Mouse (Mus musculus) CD4-positive, CD25-positive, alpha-beta regulatory T cell, adult 9 weeks (primary cell): ENCODE measurements around the gene Otud7b. TPM values are rescaled to one million over a fixed set of nuclear protein-coding genes. Genes with fewer than 3 reads are reported as not detected.

Source experiments
- polyA plus RNA-seq: library from polyadenylated mRNA; unstranded; fragments of 100-300 nt; shearing (Covaris generic); gene quantifications from one replicate; pipeline ENCODE4 v1.2.1, GENCODE M21; 2017

Gene Otud7b
- 21.2 TPM for polyA plus RNA-seq

GRCm38 (mm10) chr3:96104261-96105065, at the start of gene Otud7b:
TSS of gene Otud7b (plus strand) at chr3:96104527.

GRCm38 (mm10) chr3:96058231-96058896, 46.0 kb upstream of the Otud7b start, which contains the start of gene Vps45:
TSS of gene Vps45 (minus strand) at chr3:96058466.

GRCm38 (mm10) chr3:96161869-96162840, 57.8 kb downstream of the Otud7b start, which contains the start of gene Mtmr11:
TSS of gene Mtmr11 (plus strand) at chr3:96162004.

GRCm38 (mm10) chr3:96172197-96173178, 68.2 kb downstream of the Otud7b start, which contains the start of gene Sf3b4:
TSS of gene Sf3b4 (plus strand) at chr3:96172332.

GRCm38 (mm10) chr3:96180727-96181477, 76.6 kb downstream of the Otud7b start, which contains the start of gene Sv2a:
TSS of gene Sv2a (plus strand) at chr3:96181151.

Other genes with a start within 250 kb of the Otud7b start
- 77.5 TPM for gene Prpf3, start 248.6 kb upstream of the Otud7b start, polyA plus RNA-seq
- gene Mrps21, start 233.0 kb upstream of the Otud7b start, polyA plus RNA-seq: 281 TPM
- 8.2 TPM for gene Ciart, start 222.3 kb upstream of the Otud7b start, polyA plus RNA-seq
- 0.67 TPM for gene BC028528, start 212.5 kb upstream of the Otud7b start, polyA plus RNA-seq
- 61.7 TPM for gene Aph1a, start 210.6 kb upstream of the Otud7b start, polyA plus RNA-seq
- gene Car14, start 199.8 kb upstream of the Otud7b start, polyA plus RNA-seq: not detected
- gene Anp32e, start 175.3 kb upstream of the Otud7b start, polyA plus RNA-seq: 233 TPM
- gene Plekho1, start 108.5 kb upstream of the Otud7b start, polyA plus RNA-seq: 7.7 TPM
- 33.7 TPM for gene Vps45, start 46.1 kb upstream of the Otud7b start, polyA plus RNA-seq
- gene Mtmr11, start 57.5 kb downstream of the Otud7b start, polyA plus RNA-seq: 4.4 TPM
- 173 TPM for gene Sf3b4, start 67.8 kb downstream of the Otud7b start, polyA plus RNA-seq
- 5.8 TPM for gene Sv2a, start 76.6 kb downstream of the Otud7b start, polyA plus RNA-seq
- 36.5 TPM for gene Bola1, start 115.2 kb downstream of the Otud7b start, polyA plus RNA-seq
- not detected for gene Hist2h2ab, start 115.3 kb downstream of the Otud7b start, polyA plus RNA-seq
- gene Hist2h2ac, start 116.4 kb downstream of the Otud7b start, polyA plus RNA-seq: 4.9 TPM
- gene Hist2h2be, start 116.6 kb downstream of the Otud7b start, polyA plus RNA-seq: 4.0 TPM
- not detected for gene Hist2h3c2, start 134.6 kb downstream of the Otud7b start, polyA plus RNA-seq
- 24.7 TPM for gene Hist2h2aa2, start 135.7 kb downstream of the Otud7b start, polyA plus RNA-seq
- gene Hist2h2aa1, start 141.0 kb downstream of the Otud7b start, polyA plus RNA-seq: not detected
- not detected for gene Hist2h3c1, start 142.2 kb downstream of the Otud7b start, polyA plus RNA-seq
- 3.0 TPM for gene Hist2h4, start 158.8 kb downstream of the Otud7b start, polyA plus RNA-seq
- gene Hist2h3b, start 164.1 kb downstream of the Otud7b start, polyA plus RNA-seq: not detected
- 5.2 TPM for gene Hist2h2bb, start 165.2 kb downstream of the Otud7b start, polyA plus RNA-seq
- not detected for gene Fcgr1, start 189.4 kb downstream of the Otud7b start, polyA plus RNA-seq